In genomic region chr1:187832851-187833250, GRCm38 (mm10) we compare ENCODE assay signal across 27 mouse cellular contexts.
DNase-seq lines count a peak whose midpoint lies in the region; ATAC-seq and TF ChIP-seq lines count a peak whose summit lies in the region.
"Had no signal": no experiment of that assay in that cellular context is flagged by ENCODE, and none has a peak within 500 bp of the region (broad histone marks: within the 10 kb centered on the region; RNA-seq: fewer than 3 reads in every experiment).

No protein-coding gene starts in this region.

- H3K4me2 ChIP-seq in liver, embryonic 16.5 days (ENCODE audit: low read depth, low read length), result no peak overlapping the region
- H3K4me2 ChIP-seq in liver, embryonic 11.5 days, result no peak overlapping the region
- no peak overlapping the region for H3K4me2 ChIP-seq in kidney, postnatal 0 days (ENCODE audit: low read length)
- peak overlapping the region; percentile 39 for H3K4me2 ChIP-seq in myocyte (ENCODE audit: low read depth)
- H3K4me2 ChIP-seq: embryonic facial prominence, embryonic 15.5 days; hindbrain, embryonic 15.5 days; neural tube, embryonic 15.5 days had no signal

- no peaks in the 10 kb centered on the region for H3K9me3 ChIP-seq in liver, embryonic 16.5 days (replicated peaks; ENCODE audit: control insufficient read depth, low read length)
- no peaks in the 10 kb centered on the region for H3K9me3 ChIP-seq in liver, embryonic 11.5 days (ENCODE audit: control insufficient read depth, low read length)
- peaks cover 2% of the 10 kb centered on the region; the same call in 1 of the 2 replicates for H3K9me3 ChIP-seq in kidney, postnatal 0 days (replicated peaks; ENCODE audit: low read length)
- H3K9me3 ChIP-seq: embryonic facial prominence, embryonic 15.5 days; heart, embryonic 10.5 days; hindbrain, embryonic 15.5 days; midbrain, embryonic 10.5 days; neural tube, embryonic 15.5 days had no signal

- no peaks in the 10 kb centered on the region for H3K27me3 ChIP-seq in liver, embryonic 16.5 days (ENCODE audit: control insufficient read depth, insufficient read depth, low read depth, low read length)
- H3K27me3 ChIP-seq in liver, embryonic 11.5 days (replicated peaks; ENCODE audit: control insufficient read depth, insufficient read depth, low read length), result no peaks in the 10 kb centered on the region
- no peaks in the 10 kb centered on the region for H3K27me3 ChIP-seq in kidney, adult 2 months (replicated peaks; ENCODE audit: control insufficient read depth, insufficient read depth, low read length)
- H3K27me3 ChIP-seq in kidney, postnatal 0 days (ENCODE audit: insufficient read depth, low read length), result no peaks in the 10 kb centered on the region
- H3K27me3 ChIP-seq in myocyte (ENCODE audit: control insufficient read depth, insufficient read depth, insufficient read length), result no peaks in the 10 kb centered on the region
- H3K27me3 ChIP-seq: CH12.LX; embryonic facial prominence, embryonic 15.5 days; hindbrain, embryonic 15.5 days; neural tube, embryonic 15.5 days; Patski had no signal

- no peaks in the 10 kb centered on the region for H3K4me1 ChIP-seq in liver, embryonic 16.5 days (ENCODE audit: control insufficient read depth, low read depth, low read length)
- no peaks in the 10 kb centered on the region for H3K4me1 ChIP-seq in liver, embryonic 11.5 days (replicated peaks; ENCODE audit: control insufficient read depth, insufficient read depth, low read length)
- peaks cover 21% of the 10 kb centered on the region for H3K4me1 ChIP-seq in kidney, adult 2 months (ENCODE audit: control insufficient read depth, insufficient read depth, low read length)
- H3K4me1 ChIP-seq in kidney, postnatal 0 days (replicated peaks; ENCODE audit: insufficient read depth, low read length), result 0 out of 2 replicates have a peak, but pooled peaks cover 14% of the 10 kb centered on the region
- H3K4me1 ChIP-seq: embryonic facial prominence, embryonic 15.5 days; hindbrain, embryonic 15.5 days had no signal

- peak; percentile 61 for ATAC-seq in liver, embryonic 16.5 days (ENCODE audit: low read depth)
- no peak for ATAC-seq in liver, embryonic 11.5 days (replicated peaks; ENCODE audit: low FRiP score)
- ATAC-seq in kidney, postnatal 0 days (replicated peaks; ENCODE audit: low FRiP score, low read depth), result 0 out of 2 replicates have a peak, but pooled peaks have one; percentile 25
- ATAC-seq: forebrain, embryonic 14.5 days; lung, postnatal 0 days; Patski had no signal

- H3K79me2 ChIP-seq in myocyte (ENCODE audit: control insufficient read depth, insufficient read depth), result no peaks in the 10 kb centered on the region

- no peak overlapping the region for H3K9ac ChIP-seq in liver, embryonic 16.5 days (ENCODE audit: low read depth, low read length)
- no peak overlapping the region for H3K9ac ChIP-seq in liver, embryonic 11.5 days (ENCODE audit: low read depth, low read length)
- no peak overlapping the region for H3K9ac ChIP-seq in kidney, postnatal 0 days (ENCODE audit: low read depth, low read length)
- H3K9ac ChIP-seq: embryonic facial prominence, embryonic 15.5 days; hindbrain, embryonic 15.5 days; liver, embryonic 14.5 days; neural tube, embryonic 15.5 days had no signal

- no peak for TF ChIP-seq CTCF in kidney, adult 2 months (conservative IDR thresholded peaks at IDR 0.05; ENCODE audit: insufficient read depth, insufficient read length, low read depth, low read length)
- no peak for TF ChIP-seq CTCF in kidney, postnatal 0 days (IDR thresholded peaks at IDR 0.05; ENCODE audit: low read depth)
- TF ChIP-seq CTCF in layer of hippocampus, adult 2 months (conservative IDR thresholded peaks at IDR 0.05), result no peak

- no peak overlapping the region for H3K27ac ChIP-seq in liver, embryonic 16.5 days (ENCODE audit: low read length)
- H3K27ac ChIP-seq in liver, embryonic 11.5 days (ENCODE audit: low read depth, low read length), result no peak overlapping the region
- peak overlapping the region; percentile 5; the same call in 1 of the 2 replicates for H3K27ac ChIP-seq in kidney, adult 2 months (ENCODE audit: insufficient read depth, low read depth, low read length)
- H3K27ac ChIP-seq in kidney, postnatal 0 days, result no peak overlapping the region
- H3K27ac ChIP-seq in layer of hippocampus, adult 2 months, result no peak overlapping the region
- H3K27ac ChIP-seq: embryonic facial prominence, embryonic 15.5 days; heart, embryonic 10.5 days; hindbrain, embryonic 15.5 days; liver, embryonic 14.5 days; macrophage; midbrain, embryonic 10.5 days; neural tube, embryonic 15.5 days; stomach, postnatal 0 days had no signal

- TF ChIP-seq POLR2A in kidney, adult 2 months (IDR thresholded peaks at IDR 0.05; ENCODE audit: low read depth, low read length), result no peak
- TF ChIP-seq POLR2A in myocyte (IDR thresholded peaks at IDR 0.05; ENCODE audit: insufficient read length, low read depth), result no peak

- 28% methylated on average over 3 of the region's 3 CpGs for WGBS in liver, embryonic 16.5 days (ENCODE audit: insufficient replicate concordance)
- WGBS in liver, embryonic 11.5 days, result 60% methylated on average over 3 of the region's 3 CpGs
- WGBS in kidney, adult 2 months, result 31% methylated on average over 3 of the region's 3 CpGs
- 34% methylated on average over 3 of the region's 3 CpGs for WGBS in kidney, postnatal 0 days

- H3ac ChIP-seq in myocyte (ENCODE audit: control insufficient read depth, insufficient read length), result no peak overlapping the region

- no peak for DNase-seq in liver, embryonic 11.5 days (ENCODE audit: low spot score)
- DNase-seq in kidney, adult 2 months, result peak; percentile 89
- peak; percentile 47 for DNase-seq in kidney, postnatal 0 days (ENCODE audit: low spot score)
- DNase-seq in layer of hippocampus, adult 2 months (ENCODE audit: low spot score in 2 of 2), result no peak
- no peak for DNase-seq in adrenal gland, postnatal 14 days
- DNase-seq: adrenal gland, adult 8-10 months; B cell, adult 2 months; cerebellum, adult 8-10 months; layer of hippocampus, adult 9-11 months; right cerebral cortex, postnatal 14 days; thymus, adult 2 months; thymus, postnatal 4 days had no signal

- H3K36me3 ChIP-seq in liver, embryonic 16.5 days (ENCODE audit: control insufficient read depth, insufficient read depth), result no peaks in the 10 kb centered on the region
- no peaks in the 10 kb centered on the region for H3K36me3 ChIP-seq in liver, embryonic 11.5 days (ENCODE audit: control insufficient read depth, insufficient read depth, low read length)
- H3K36me3 ChIP-seq in kidney, adult 2 months (ENCODE audit: control insufficient read depth, insufficient read depth, low read length), result no peaks in the 10 kb centered on the region
- H3K36me3 ChIP-seq in kidney, postnatal 0 days (ENCODE audit: insufficient read depth, low read length), result no peaks in the 10 kb centered on the region
- no peaks in the 10 kb centered on the region for H3K36me3 ChIP-seq in myocyte (ENCODE audit: control insufficient read depth, insufficient read depth)
- H3K36me3 ChIP-seq: embryonic facial prominence, embryonic 15.5 days; G1E; heart, embryonic 10.5 days; hindbrain, embryonic 15.5 days; midbrain, embryonic 10.5 days; neural tube, embryonic 15.5 days had no signal

- no peak overlapping the region for H3K4me3 ChIP-seq in liver, embryonic 16.5 days (ENCODE audit: low read depth, low read length)
- H3K4me3 ChIP-seq in liver, embryonic 11.5 days (ENCODE audit: low read depth, low read length), result no peak overlapping the region
- H3K4me3 ChIP-seq in kidney, adult 2 months (ENCODE audit: insufficient read depth, low read depth, low read length), result no peak overlapping the region
- no peak overlapping the region for H3K4me3 ChIP-seq in kidney, postnatal 0 days (replicated peaks; ENCODE audit: low read depth, low read length)
- H3K4me3 ChIP-seq in myocyte, result no peak overlapping the region
- H3K4me3 ChIP-seq in layer of hippocampus, adult 2 months, result no peak overlapping the region
- H3K4me3 ChIP-seq: embryonic facial prominence, embryonic 15.5 days; heart, embryonic 10.5 days; hindbrain, embryonic 15.5 days; midbrain, embryonic 10.5 days; neural tube, embryonic 15.5 days had no signal

TF ChIP-seq in myocyte, 11 proteins besides CTCF, POLR2A, EP300 and RAD21:
- TF ChIP-seq TCF12 (IDR thresholded peaks at IDR 0.05; ENCODE audit: insufficient read depth, poor library complexity, severe bottlenecking), result no peak

Comparison
In these comparisons a context has a peak if more than half of its experiments do, and no peak if none do; other contexts are left out.
1. DNase-seq: peak in kidney, adult 2 months (single experiment) and kidney, postnatal 0 days (single experiment); none in liver, embryonic 11.5 days (single experiment), layer of hippocampus, adult 2 months (0 of 2) and adrenal gland, postnatal 14 days (single experiment).